Mouse (Mus musculus) small intestine, adult 2 months (tissue): ENCODE measurements around the gene Abcg2. TPM values are rescaled to one million over a fixed set of nuclear protein-coding genes. Genes with fewer than 3 reads are reported as not detected.

Experiments
- H3K27ac ChIP-seq: fragments of 200-500 bp; 2 replicates; pipeline ENCODE4 v1.5.1; 2012; ENCODE audit warnings: low read depth, low read length, control low read depth, inconsistent platforms; ENCODE audit not compliant: insufficient read depth
- H3K27me3 ChIP-seq: fragments of 200-500 bp; 2 replicates; pipeline ENCODE4 v1.6.1; 2012; ENCODE audit warnings: mild to moderate bottlenecking, moderate library complexity, low read length, inconsistent platforms; ENCODE audit not compliant: control insufficient read depth, insufficient read depth
- H3K36me3 ChIP-seq: fragments of 200-500 bp; 2 replicates; pipeline ENCODE4 v1.6.1; 2012; ENCODE audit warnings: mild to moderate bottlenecking, low read length, control low read depth, inconsistent platforms; ENCODE audit not compliant: control insufficient read depth, insufficient read depth
- H3K4me1 ChIP-seq: fragments of 200-500 bp; 2 replicates; pipeline ENCODE4 v1.6.1; 2012; ENCODE audit warnings: low read length, inconsistent platforms, mixed read lengths; ENCODE audit not compliant: control insufficient read depth, insufficient read depth, insufficient read length
- H3K4me3 ChIP-seq: fragments of 200-500 bp; 2 replicates; pipeline ENCODE4 v1.5.1; 2012; ENCODE audit warnings: low read depth, mild to moderate bottlenecking, control low read depth, inconsistent platforms, low read length, moderate library complexity
- CTCF ChIP-seq: fragments of 200-500 bp; IDR thresholded peaks from 2 replicates; pipeline ENCODE4 v1.5.1; 2012; ENCODE audit warnings: low read depth, mild to moderate bottlenecking, control low read depth, inconsistent platforms, low read length, moderate library complexity, mixed read lengths; ENCODE audit not compliant: insufficient replicate concordance, insufficient read length; ENCODE audit errors: extremely low read depth
- POLR2A ChIP-seq: fragments of 200-500 bp; IDR thresholded peaks from 2 replicates; pipeline ENCODE4 v1.6.1; 2012; ENCODE audit warnings: low read depth, mild to moderate bottlenecking, control low read depth, inconsistent platforms, low read length, moderate library complexity
- WGBS: fragments of 180-500 bp; shearing (Covaris S2); methylation state at CpG from one replicate; pipeline ENCODE4 v1.1.7; 2018; 5-methylcytosine and 5-hydroxymethylcytosine counted together
- polyA plus RNA-seq: library from polyadenylated mRNA; depleted of rRNA; stranded (reverse); fragments of >200 nt; gene quantifications from 2 replicates; pipeline ENCODE4 v1.2.3, GENCODE M21; 2012

Gene Abcg2
- polyA plus RNA-seq, 1 experiment = 17.4 TPM

GRCm38 (mm10) chr6:58610760-58611654 is 26.7 kb downstream of the Abcg2 start:
- Histone ChIP-seq H3K4me1 (no peaks in the 10 kb centered on the region), H3K36me3 (no peaks in the 10 kb centered on the region), H3K4me3 (no peak overlapping the region), H3K27ac (no peak overlapping the region), H3K27me3 (no peaks in the 10 kb centered on the region)
- WGBS = 60% methylated on average over 4 of the region's 4 CpGs
- TF ChIP-seq POLR2A = no peak
- no peak for TF ChIP-seq CTCF

GRCm38 (mm10) chr6:58624126-58624525 is 39.8 kb downstream of the Abcg2 start:
- TF ChIP-seq CTCF (no peak), POLR2A (no peak)
- 64% methylated on average over 5 of the region's 5 CpGs for WGBS
- Histone ChIP-seq H3K27ac (no peak overlapping the region), H3K27me3 (no peaks in the 10 kb centered on the region), H3K4me3 (no peak overlapping the region), H3K36me3 (no peaks in the 10 kb centered on the region), H3K4me1 (peaks cover 4% of the 10 kb centered on the region; the same call in 1 of the 2 replicates)

DNA sequence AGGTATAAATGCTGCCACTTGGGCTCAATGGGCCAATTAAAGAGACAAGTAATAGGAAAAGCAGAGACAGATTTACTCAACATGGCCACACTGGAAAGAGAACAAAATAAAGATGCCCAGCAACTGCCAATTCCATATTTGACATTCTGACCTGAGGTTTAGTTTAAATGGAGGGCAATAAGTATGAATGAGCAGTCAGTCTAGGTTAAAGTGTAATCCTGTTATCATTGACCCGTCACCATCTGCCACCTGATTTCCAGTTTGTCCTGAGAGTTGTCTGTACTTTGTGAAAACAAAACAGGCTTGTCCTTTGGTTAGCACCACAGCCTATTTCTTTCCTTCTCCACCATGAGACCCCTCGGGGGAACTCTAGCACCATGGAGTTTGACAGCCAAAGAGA is 44.9 kb downstream of the Abcg2 start:
- Histone ChIP-seq H3K27ac (peak overlapping the region; percentile 29; the same call in 1 of the 2 replicates), H3K27me3 (no peaks in the 10 kb centered on the region), H3K4me1 (peaks cover 6% of the 10 kb centered on the region; the same call in 1 of the 2 replicates), H3K36me3 (no peaks in the 10 kb centered on the region), H3K4me3 (no peak overlapping the region)
- 47% methylated on average over 2 of the region's 2 CpGs for WGBS
- TF ChIP-seq POLR2A (no peak), CTCF (no peak)

DNA sequence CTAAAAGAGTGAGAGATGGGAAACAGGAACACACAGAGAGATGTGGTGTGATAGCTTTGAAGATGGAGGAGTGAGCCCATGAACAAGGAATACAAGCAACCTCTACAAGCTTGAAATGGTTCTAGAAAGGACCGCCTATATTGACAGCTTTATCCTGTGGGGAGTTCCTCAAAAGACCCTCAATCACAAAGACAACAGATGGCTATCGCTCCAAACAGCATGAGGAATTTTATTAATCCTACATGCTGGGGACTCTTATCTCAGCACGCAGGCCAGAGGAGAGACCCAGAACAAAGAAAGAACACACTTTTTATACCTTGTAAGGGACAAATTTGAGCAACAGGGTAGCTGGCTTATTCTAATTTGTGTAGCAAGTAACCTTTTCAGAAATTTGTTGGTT is 48.1 kb downstream of the Abcg2 start:
- TF ChIP-seq POLR2A (no peak), CTCF (no peak)
- Histone ChIP-seq H3K4me1 (peaks cover 6% of the 10 kb centered on the region; the same call in 1 of the 2 replicates), H3K27ac (no peak overlapping the region), H3K27me3 (no peaks in the 10 kb centered on the region), H3K36me3 (no peaks in the 10 kb centered on the region), H3K4me3 (no peak overlapping the region)
- WGBS = 96% methylated on average over 3 of the region's 3 CpGs

GRCm38 (mm10) chr6:58633731-58634130 is 49.4 kb downstream of the Abcg2 start:
- TF ChIP-seq POLR2A = no peak
- H3K4me3 ChIP-seq = no peak overlapping the region
- H3K27ac ChIP-seq = peak overlapping the region; percentile 21; the same call in 1 of the 2 replicates
- H3K4me1 ChIP-seq = peaks cover 11% of the 10 kb centered on the region; the same call in 1 of the 2 replicates
- H3K27me3 ChIP-seq = no peaks in the 10 kb centered on the region
- WGBS = 61% methylated on average over 4 of the region's 4 CpGs
- no peaks in the 10 kb centered on the region for H3K36me3 ChIP-seq

- no peak overlapping the region for H3K4me3 ChIP-seq
- no peak for TF ChIP-seq CTCF
- TF ChIP-seq POLR2A = no peak
- H3K27ac ChIP-seq = peak overlapping the region; percentile 36; the same call in 1 of the 2 replicates
- no peaks in the 10 kb centered on the region for H3K27me3 ChIP-seq
- peaks cover 9% of the 10 kb centered on the region; the same call in 1 of the 2 replicates for H3K4me1 ChIP-seq
- H3K36me3 ChIP-seq = no peaks in the 10 kb centered on the region
These were observed 54.2 kb downstream of the Abcg2 start for GRCm38 (mm10) chr6:58638566-58638965.

- no peak overlapping the region for H3K4me3 ChIP-seq
- H3K27me3 ChIP-seq = no peaks in the 10 kb centered on the region
- H3K4me1 ChIP-seq = peaks cover 9% of the 10 kb centered on the region; the same call in 1 of the 2 replicates
- TF ChIP-seq CTCF (no peak), POLR2A (no peak)
- H3K27ac ChIP-seq = no peak overlapping the region; the same call in 1 of the 2 replicates
- no peaks in the 10 kb centered on the region for H3K36me3 ChIP-seq
- 72% methylated on average over 2 of the region's 2 CpGs for WGBS
These were observed 55.1 kb downstream of the Abcg2 start for GRCm38 (mm10) chr6:58639391-58639790.
